8 mouse cellular contexts compared by ENCODE assay signal in genomic region chr7:24610144-24610878, GRCm38 (mm10). TPM values are rescaled to one million over a fixed set of nuclear protein-coding genes. Genes with fewer than 3 reads are reported as not detected.
DNase-seq lines count a peak whose midpoint lies in the region; ATAC-seq and TF ChIP-seq lines count a peak whose summit lies in the region.

TSS of gene Phldb3 (plus strand) at chr7:24610763.

- no peaks in the 10 kb centered on the region for H3K9me3 ChIP-seq in heart, embryonic 10.5 days
- no peaks in the 10 kb centered on the region for H3K9me3 ChIP-seq in embryonic facial prominence, embryonic 13.5 days
- no peaks in the 10 kb centered on the region for H3K9me3 ChIP-seq in intestine, postnatal 0 days (ENCODE audit: control insufficient read depth)
- no peaks in the 10 kb centered on the region for H3K9me3 ChIP-seq in lung, embryonic 14.5 days (ENCODE audit: low read depth, low read length)
- no peaks in the 10 kb centered on the region for H3K9me3 ChIP-seq in neural tube, embryonic 14.5 days (ENCODE audit: control insufficient read depth, low read length)

- H3K27me3 ChIP-seq in heart, embryonic 10.5 days (ENCODE audit: insufficient read depth, poor library complexity, severe bottlenecking), result peaks cover 66% of the 10 kb centered on the region
- H3K27me3 ChIP-seq in embryonic facial prominence, embryonic 13.5 days, result peaks cover 63% of the 10 kb centered on the region
- no peaks in the 10 kb centered on the region; the same call in 1 of the 2 replicates for H3K27me3 ChIP-seq in intestine, postnatal 0 days (replicated peaks; ENCODE audit: control insufficient read depth, insufficient read depth, low read length)
- peaks cover 38% of the 10 kb centered on the region for H3K27me3 ChIP-seq in lung, embryonic 14.5 days (ENCODE audit: insufficient read depth, low read length)
- H3K27me3 ChIP-seq in neural tube, embryonic 14.5 days (ENCODE audit: control insufficient read depth, insufficient read depth, low read length), result peaks cover 35% of the 10 kb centered on the region

- intact Hi-C loops in heart, postnatal 36 days (cut with DNase I), result no loop called here

- H3K27ac ChIP-seq in heart, embryonic 10.5 days, result peak within 1 kb of the TSS; percentile 44; the same call in 1 of the 2 replicates
- peak within 1 kb of the TSS; percentile 51; the same call in 1 of the 2 replicates for H3K27ac ChIP-seq in embryonic facial prominence, embryonic 13.5 days
- peak within 1 kb of the TSS; percentile 93 for H3K27ac ChIP-seq in intestine, postnatal 0 days (ENCODE audit: low read depth, low read length)
- H3K27ac ChIP-seq in lung, embryonic 14.5 days (ENCODE audit: low read depth), result no peak within 1 kb of the TSS
- H3K27ac ChIP-seq in neural tube, embryonic 14.5 days (ENCODE audit: low read depth, low read length), result no peak within 1 kb of the TSS

- 3% methylated on average over 27 of the region's 27 CpGs for WGBS in heart, embryonic 10.5 days
- 3% methylated on average over 27 of the region's 27 CpGs for WGBS in embryonic facial prominence, embryonic 13.5 days
- WGBS in intestine, postnatal 0 days, result 6% methylated on average over 22 of the region's 27 CpGs
- WGBS in lung, embryonic 14.5 days, result 3% methylated on average over 25 of the region's 27 CpGs
- WGBS in neural tube, embryonic 14.5 days, result 4% methylated on average over 27 of the region's 27 CpGs

- TF ChIP-seq CTCF in intestine, postnatal 0 days (IDR thresholded peaks at IDR 0.05; ENCODE audit: low read depth), result no peak
- TF ChIP-seq CTCF in lung, embryonic 14.5 days (IDR thresholded peaks at IDR 0.05; ENCODE audit: low read depth), result no peak

- H3K9ac ChIP-seq in embryonic facial prominence, embryonic 13.5 days, result peak within 1 kb of the TSS; percentile 46
- peak within 1 kb of the TSS; percentile 68 for H3K9ac ChIP-seq in intestine, postnatal 0 days (ENCODE audit: low read depth, low read length)
- peak within 1 kb of the TSS; percentile 38 for H3K9ac ChIP-seq in lung, embryonic 14.5 days
- H3K9ac ChIP-seq in neural tube, embryonic 14.5 days (replicated peaks; ENCODE audit: low read depth, low read length), result no peak within 1 kb of the TSS

- H3K4me1 ChIP-seq in heart, embryonic 10.5 days, result peaks cover 25% of the 10 kb centered on the region
- peaks cover 24% of the 10 kb centered on the region for H3K4me1 ChIP-seq in embryonic facial prominence, embryonic 13.5 days
- H3K4me1 ChIP-seq in intestine, postnatal 0 days (replicated peaks; ENCODE audit: control insufficient read depth, insufficient read depth, low read length), result 0 out of 2 replicates have a peak, but pooled peaks cover 8% of the 10 kb centered on the region
- no peaks in the 10 kb centered on the region; the same call in 1 of the 2 replicates for H3K4me1 ChIP-seq in lung, embryonic 14.5 days (ENCODE audit: insufficient read depth)
- 0 out of 2 replicates have a peak, but pooled peaks cover 2% of the 10 kb centered on the region for H3K4me1 ChIP-seq in neural tube, embryonic 14.5 days (ENCODE audit: control insufficient read depth, insufficient read depth, low read length)

- 0 out of 2 replicates have a peak, but pooled peaks have one; percentile 2 for ATAC-seq in embryonic facial prominence, embryonic 13.5 days (ENCODE audit: insufficient number of reproducible peaks, insufficient read depth, low FRiP score, low TSS enrichment, low read depth)
- peak; percentile 72 for ATAC-seq in intestine, postnatal 0 days
- ATAC-seq in lung, embryonic 14.5 days (ENCODE audit: insufficient read depth), result peak; percentile 44
- ATAC-seq in neural tube, embryonic 14.5 days (ENCODE audit: low read depth), result no peak
- no peak for ATAC-seq in frontal cortex, adult (ENCODE audit: low TSS enrichment)

- H3K4me2 ChIP-seq in embryonic facial prominence, embryonic 13.5 days, result peak within 1 kb of the TSS; percentile 67
- peak within 1 kb of the TSS; percentile 89 for H3K4me2 ChIP-seq in intestine, postnatal 0 days (replicated peaks; ENCODE audit: low read depth)
- peak within 1 kb of the TSS; percentile 84 for H3K4me2 ChIP-seq in lung, embryonic 14.5 days
- H3K4me2 ChIP-seq in neural tube, embryonic 14.5 days (ENCODE audit: low read depth, low read length), result peak within 1 kb of the TSS; percentile 26

- DNase-seq in heart, embryonic 10.5 days (ENCODE audit: low spot score), result no peak
- DNase-seq in heart, postnatal 36 days, result no peak
- no peak for DNase-seq in lung, embryonic 14.5 days
- no peak for DNase-seq in adipocyte (ENCODE audit: low spot score)

- H3K36me3 ChIP-seq in heart, embryonic 10.5 days, result no peaks in the 10 kb centered on the region
- H3K36me3 ChIP-seq in embryonic facial prominence, embryonic 13.5 days, result peaks cover 17% of the 10 kb centered on the region; the same call in 1 of the 2 replicates
- H3K36me3 ChIP-seq in intestine, postnatal 0 days (ENCODE audit: control insufficient read depth, insufficient read depth), result no peaks in the 10 kb centered on the region; the same call in 1 of the 2 replicates
- H3K36me3 ChIP-seq in lung, embryonic 14.5 days (ENCODE audit: insufficient read depth), result peaks cover 3% of the 10 kb centered on the region; the same call in 1 of the 2 replicates
- H3K36me3 ChIP-seq in neural tube, embryonic 14.5 days (ENCODE audit: control insufficient read depth, insufficient read depth, low read length), result no peaks in the 10 kb centered on the region

- H3K4me3 ChIP-seq in heart, embryonic 10.5 days, result peak within 1 kb of the TSS; percentile 64
- H3K4me3 ChIP-seq in embryonic facial prominence, embryonic 13.5 days, result peak within 1 kb of the TSS; percentile 46
- peak within 1 kb of the TSS; percentile 73 for H3K4me3 ChIP-seq in intestine, postnatal 0 days (ENCODE audit: low read depth, low read length)
- peak within 1 kb of the TSS; percentile 40 for H3K4me3 ChIP-seq in lung, embryonic 14.5 days (ENCODE audit: low read depth, low read length)
- H3K4me3 ChIP-seq in neural tube, embryonic 14.5 days (ENCODE audit: low read depth, low read length), result peak within 1 kb of the TSS; percentile 22

RNA-seq across cellular contexts. Expression of gene Phldb3, which starts in this region (rescaled TPM):
- polyA plus RNA-seq in heart, embryonic 10.5 days (2016; fragmentation: Nextera tagmentation; extraction: Ambion mirVana), result not detected in 2 replicates
- under 1 TPM; 0.36 to 0.89 TPM for total RNA-seq in heart, postnatal 36 days (2021)
- polyA plus RNA-seq in embryonic facial prominence, embryonic 13.5 days (2015; fragmentation: Nextera tagmentation; extraction: Ambion mirVana), result 0.37 and 0.65 TPM in 2 replicates
- 0.65 and 0.85 TPM in 2 replicates for polyA plus RNA-seq in intestine, postnatal 0 days (2015; fragmentation: Nextera tagmentation; extraction: Ambion mirVana)
- polyA plus RNA-seq in lung, embryonic 14.5 days (2014; fragmentation: Nextera tagmentation; extraction: Ambion mirVana), result 0.14 and 0.33 TPM in 2 replicates
- not detected in 2 replicates for polyA plus RNA-seq in neural tube, embryonic 14.5 days (2014; fragmentation: Nextera tagmentation; extraction: Ambion mirVana)

Comparison
In these comparisons a context has a peak if more than half of its experiments do, and no peak if none do; other contexts are left out.
1. Peak in ATAC-seq, H3K4me3 ChIP-seq, H3K27ac ChIP-seq, H3K9ac ChIP-seq and H3K4me2 ChIP-seq in embryonic facial prominence, embryonic 13.5 days; RNA of the gene not detected or under 1 TPM.
2. Peak in ATAC-seq, H3K4me3 ChIP-seq, H3K27ac ChIP-seq, H3K9ac ChIP-seq and H3K4me2 ChIP-seq in intestine, postnatal 0 days; RNA of the gene not detected or under 1 TPM.
3. Peak in ATAC-seq, H3K4me3 ChIP-seq, H3K9ac ChIP-seq and H3K4me2 ChIP-seq in lung, embryonic 14.5 days; RNA of the gene not detected or under 1 TPM.
4. H3K4me3 ChIP-seq: peak in every context shown above with its lines; median percentile 73 in intestine, postnatal 0 days; 64 in heart, embryonic 10.5 days; 46 in embryonic facial prominence, embryonic 13.5 days; 40 in lung, embryonic 14.5 days; 22 in neural tube, embryonic 14.5 days.
5. H3K4me2 ChIP-seq: peak in every context shown above with its lines; median percentile 89 in intestine, postnatal 0 days; 84 in lung, embryonic 14.5 days; 67 in embryonic facial prominence, embryonic 13.5 days; 26 in neural tube, embryonic 14.5 days.